Mouse (Mus musculus) lung, adult 2 months (tissue): ENCODE data around the gene Adam30.

Source experiments
- CTCF ChIP-seq: fragments of 200-500 bp; IDR thresholded peaks from 2 replicates; pipeline ENCODE4 v1.5.1; 2011; ENCODE audit warnings: mild to moderate bottlenecking, low read length, control low read depth; ENCODE audit not compliant: insufficient read depth
- POLR2A ChIP-seq: fragments of 200-500 bp; IDR thresholded peaks from 2 replicates; pipeline ENCODE4 v1.6.1; 2011; ENCODE audit warnings: low read depth, mild to moderate bottlenecking, control low read depth, low read length, borderline replicate concordance; ENCODE audit errors: extremely low read depth

GRCm38 (mm10) chr3:98203282-98203681 lies 42.9 kb downstream of the Adam30 start:
- no peak for TF ChIP-seq CTCF
- TF ChIP-seq POLR2A, result no peak
